Mouse (Mus musculus): ENCODE results near the gene Bmyc.
"Not testable (repeated sequence)": the region's sequence is repeated elsewhere in the genome, so short reads cannot be mapped to it uniquely, and the experiment has no call there.

Gene Bmyc

GRCm38 (mm10) chr2:25733199-25733930, 26.8 kb downstream of the Bmyc start:
- DNase-seq (ENCODE audit: low spot score), result no peak

DNA sequence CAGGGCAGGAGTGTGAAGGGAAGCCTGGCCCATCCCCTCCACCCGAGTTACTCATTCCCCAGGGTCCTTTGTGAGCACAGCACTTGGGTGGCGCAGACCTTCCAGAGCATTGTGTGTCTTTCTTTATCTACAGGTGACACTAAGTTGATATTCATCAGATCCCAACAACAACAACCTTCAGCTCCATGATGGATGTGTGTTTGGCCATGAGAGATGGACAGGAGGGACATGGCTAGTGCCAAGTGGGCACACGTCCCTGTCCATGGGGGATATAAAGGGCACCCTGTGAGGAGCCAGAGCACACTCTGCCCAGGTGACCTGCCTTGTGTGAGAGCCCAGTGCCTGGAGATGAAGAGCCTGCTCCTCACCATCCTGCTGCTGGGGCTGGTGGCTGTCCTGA, 30.2 kb downstream of the Bmyc start, which contains the start of gene Obp2b:
Gene Obp2b (plus strand): TSS at position 301 of the 400 bp plus-strand sequence.
- DNase-seq (ENCODE audit: low spot score), result not testable (repeated sequence)

DNA sequence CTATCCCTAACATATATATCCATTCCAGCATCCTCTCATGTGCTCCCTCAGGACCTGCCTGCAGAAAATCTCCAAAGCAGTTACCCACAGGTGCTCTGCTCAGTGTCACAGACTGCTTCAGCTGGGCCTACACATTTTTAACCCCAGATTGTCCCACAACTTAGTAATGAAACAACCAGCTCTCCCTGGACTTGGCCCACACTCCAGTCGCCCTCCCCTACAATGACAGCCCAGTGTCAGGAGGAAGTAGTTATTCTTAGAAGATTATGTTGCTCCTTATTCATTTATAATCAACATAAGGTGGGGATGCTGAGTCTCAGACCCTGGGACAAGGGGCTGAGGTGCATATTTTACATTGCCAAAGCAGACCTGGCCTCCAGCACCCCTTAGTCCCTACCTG, 35.1 kb downstream of the Bmyc start:
- DNase-seq (ENCODE audit: low spot score), result no peak

GRCm38 (mm10) chr2:25754201-25754600, 47.7 kb downstream of the Bmyc start:
- no peak for DNase-seq (ENCODE audit: low spot score)

All from embryo, embryonic 10.5 days (tissue).